Mouse (Mus musculus): Measurements from ENCODE around the gene Tyrobp. TPM values are rescaled to one million over a fixed set of nuclear protein-coding genes. Genes with fewer than 3 reads are reported as not detected.
A peak's percentile ranks its signal among the peaks of the same experiment; 100 is the strongest.

Tyrobp gene
- total and polyA plus RNA-seq, 2 experiments from 2014 or later = 14.5 to 44.2 TPM

DNA sequence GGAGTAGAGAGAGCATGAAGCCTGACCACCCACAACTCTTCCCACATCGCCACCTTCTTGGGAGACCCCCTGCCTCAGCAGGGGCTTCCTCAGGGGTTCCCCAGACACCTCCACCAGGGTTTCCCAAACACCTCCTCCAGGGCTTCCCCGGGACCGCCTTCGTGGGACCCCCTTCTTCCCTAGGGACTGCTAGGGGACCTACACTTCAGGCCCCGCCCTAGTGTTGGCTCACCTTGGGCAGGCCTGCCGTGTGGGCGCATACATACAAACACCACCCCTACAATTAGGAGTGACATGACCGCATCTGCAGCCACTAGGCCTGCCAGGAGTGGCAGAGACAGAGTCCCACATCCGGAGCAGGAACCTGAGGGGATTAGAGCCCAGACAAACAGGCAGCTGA lies 4.3 kb downstream of the Tyrobp start:
- 80% methylated on average over 9 of the region's 9 CpGs for WGBS
- Histone ChIP-seq H3K9ac (no peak overlapping the region), H3K9me3 (ENCODE audit: low read length) (no peaks in the 10 kb centered on the region), H3K4me1 (ENCODE audit: insufficient read depth) (no peaks in the 10 kb centered on the region; the same call in 1 of the 2 replicates), H3K36me3 (ENCODE audit: insufficient read depth) (no peaks in the 10 kb centered on the region), H3K4me2 (ENCODE audit: low read depth) (no peak overlapping the region), H3K27me3 (ENCODE audit: insufficient read depth, low read length) (no peaks in the 10 kb centered on the region), H3K4me3 (ENCODE audit: low read depth, low read length) (no peak overlapping the region), H3K27ac (ENCODE audit: low read depth, low read length) (no peak overlapping the region)
- DNase-seq (no peak), ATAC-seq (no peak)
- no peak for TF ChIP-seq CTCF (IDR thresholded peaks at IDR 0.05; ENCODE audit: low read depth)

DNA sequence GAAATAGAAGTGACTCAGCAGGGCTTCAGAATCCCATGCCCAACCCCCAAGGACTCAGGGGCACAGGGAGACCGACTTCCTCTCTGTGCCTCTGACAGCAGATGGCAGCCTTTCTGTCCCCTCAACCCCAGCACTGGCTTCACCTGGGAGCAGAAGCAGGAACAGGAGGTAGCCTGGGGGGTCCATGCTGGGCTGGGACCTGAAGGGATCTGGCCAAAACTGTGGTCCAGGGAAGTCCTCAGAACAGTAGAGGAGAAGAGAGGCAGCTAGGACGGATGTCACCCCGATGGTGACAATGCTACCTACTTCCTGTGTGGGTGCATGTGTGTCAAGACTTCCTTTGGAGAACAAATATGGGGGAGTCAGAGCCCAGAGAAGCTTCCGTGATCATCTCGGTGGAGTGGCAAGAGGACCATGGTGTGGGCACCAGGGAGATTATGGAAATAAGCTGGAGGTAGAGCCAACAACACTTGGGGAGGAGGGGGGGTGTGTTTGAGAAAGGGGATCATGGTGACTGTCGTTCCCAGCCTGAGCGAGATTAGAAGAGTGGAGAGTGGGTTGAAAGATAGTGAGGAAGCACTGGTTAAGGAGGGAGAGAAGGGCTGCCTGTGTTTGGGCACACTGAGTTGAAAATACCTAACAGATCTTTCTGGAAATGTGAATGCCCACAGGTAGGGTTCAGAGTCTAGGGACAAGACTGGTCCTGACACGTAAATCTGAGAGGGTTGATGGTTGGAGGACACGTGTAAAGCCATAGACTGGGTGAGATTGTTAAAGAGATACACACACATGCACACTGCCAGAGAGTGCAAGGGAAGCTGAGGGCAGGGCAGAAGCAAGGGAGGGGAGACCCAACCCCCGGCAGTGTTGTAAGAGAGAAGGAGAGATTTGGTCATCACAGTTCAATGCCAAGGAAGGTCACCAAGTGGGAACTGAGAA lies 6.3 kb downstream of the Tyrobp start, which contains the start of gene Hcst:
TSS of gene Hcst (minus strand) at position 294 of the 939 bp plus-strand sequence.
- no peak within 1 kb of the TSS for H3K9ac ChIP-seq
- no peak within 1 kb of the TSS for H3K27ac ChIP-seq (ENCODE audit: low read depth, low read length)
- H3K36me3 ChIP-seq (ENCODE audit: insufficient read depth) = no peaks in the 10 kb centered on the region; the same call in 1 of the 2 replicates
- no peak within 1 kb of the TSS for H3K4me3 ChIP-seq (ENCODE audit: low read depth, low read length)
- no peak within 1 kb of the TSS for H3K4me2 ChIP-seq (ENCODE audit: low read depth)
- ATAC-seq (no peak), DNase-seq (no peak)
- no peaks in the 10 kb centered on the region for H3K9me3 ChIP-seq (ENCODE audit: low read length)
- no peaks in the 10 kb centered on the region for H3K27me3 ChIP-seq (ENCODE audit: insufficient read depth, low read length)
- no peak for TF ChIP-seq CTCF (IDR thresholded peaks at IDR 0.05; ENCODE audit: low read depth)
- WGBS = 76% methylated on average over 10 of the region's 10 CpGs
- no peaks in the 10 kb centered on the region; the same call in 1 of the 2 replicates for H3K4me1 ChIP-seq (ENCODE audit: insufficient read depth)

DNA sequence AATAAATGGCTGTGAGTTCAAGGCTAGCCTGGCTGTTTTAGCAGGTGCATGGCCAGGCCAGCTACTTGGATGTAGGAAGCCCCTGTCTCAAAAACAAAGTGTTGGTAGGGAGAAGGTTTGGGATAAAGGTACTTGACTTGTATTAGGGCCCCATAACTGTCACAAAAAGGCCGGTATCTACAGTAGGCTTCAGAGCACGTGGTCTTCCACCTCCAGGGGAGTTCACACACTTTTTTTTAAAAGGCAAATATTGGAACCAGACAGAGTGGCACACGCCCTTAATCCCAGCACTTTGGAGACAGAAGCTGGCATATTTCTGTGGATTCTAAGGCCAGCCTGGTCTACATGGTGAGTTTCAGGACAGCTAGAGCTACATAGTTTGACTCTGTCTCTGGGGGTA lies 7.1 kb downstream of the Tyrobp start:
- ATAC-seq (no peak), DNase-seq (no peak)
- Histone ChIP-seq H3K4me2 (ENCODE audit: low read depth) (no peak overlapping the region), H3K27me3 (ENCODE audit: insufficient read depth, low read length) (no peaks in the 10 kb centered on the region), H3K4me3 (ENCODE audit: low read depth, low read length) (no peak overlapping the region), H3K9ac (no peak overlapping the region), H3K9me3 (ENCODE audit: low read length) (no peaks in the 10 kb centered on the region), H3K4me1 (ENCODE audit: insufficient read depth) (no peaks in the 10 kb centered on the region; the same call in 1 of the 2 replicates), H3K27ac (ENCODE audit: low read depth, low read length) (no peak overlapping the region), H3K36me3 (ENCODE audit: insufficient read depth) (peaks cover 7% of the 10 kb centered on the region)
- WGBS = 83% methylated on average over 3 of the region's 3 CpGs
- no peak for TF ChIP-seq CTCF (IDR thresholded peaks at IDR 0.05; ENCODE audit: low read depth)

DNA sequence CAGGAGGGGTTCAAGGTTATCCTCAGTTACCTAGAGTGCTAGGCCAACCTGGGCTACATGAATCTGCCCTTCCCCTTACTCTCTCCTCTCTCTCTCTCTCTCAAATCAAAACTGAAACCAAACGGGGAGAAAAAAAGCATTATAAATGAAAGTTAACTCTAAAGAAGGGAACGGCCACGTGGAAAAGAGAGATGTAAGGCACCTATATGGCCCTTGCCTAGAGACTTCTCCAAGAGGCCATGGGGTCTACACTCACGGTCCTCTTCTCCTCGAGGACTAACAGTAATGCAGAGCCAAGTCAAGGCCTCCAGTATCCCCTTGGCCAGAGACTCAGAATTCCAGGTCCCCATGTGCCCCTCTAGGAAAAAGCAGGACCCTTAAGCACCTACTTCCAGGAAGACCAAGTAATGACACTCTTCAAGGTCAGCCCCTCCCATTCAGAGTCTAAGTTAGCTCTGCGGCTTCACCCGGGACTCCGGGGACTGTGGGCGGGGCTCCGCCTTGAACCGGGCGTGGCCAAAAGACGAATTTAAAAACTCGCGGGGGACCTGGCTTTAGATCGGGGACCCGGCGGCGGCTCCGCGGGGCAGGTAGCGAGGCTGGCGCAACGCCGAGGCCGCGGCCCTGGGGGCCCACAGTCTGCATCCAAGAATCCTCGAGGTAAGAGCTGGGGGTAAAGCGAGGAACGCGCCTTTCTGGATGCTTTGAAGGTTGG lies 7.8 kb downstream of the Tyrobp start, which contains the start of gene Nfkbid:
TSS of gene Nfkbid (plus strand) at position 558 of the 715 bp plus-strand sequence.
- Histone ChIP-seq H3K9me3 (ENCODE audit: low read length) (no peaks in the 10 kb centered on the region), H3K9ac (peak within 1 kb of the TSS; percentile 53), H3K27ac (ENCODE audit: low read depth, low read length) (peak within 1 kb of the TSS; percentile 64), H3K27me3 (ENCODE audit: insufficient read depth, low read length) (no peaks in the 10 kb centered on the region), H3K36me3 (ENCODE audit: insufficient read depth) (peaks cover 12% of the 10 kb centered on the region), H3K4me1 (ENCODE audit: insufficient read depth) (no peaks in the 10 kb centered on the region; the same call in 1 of the 2 replicates), H3K4me2 (ENCODE audit: low read depth) (peak within 1 kb of the TSS; percentile 98), H3K4me3 (ENCODE audit: low read depth, low read length) (peak within 1 kb of the TSS; percentile 53)
- ATAC-seq (no peak), DNase-seq (peak; percentile 20)
- no peak for TF ChIP-seq CTCF (IDR thresholded peaks at IDR 0.05; ENCODE audit: low read depth)
- WGBS = 10% methylated on average over 31 of the region's 31 CpGs

DNA sequence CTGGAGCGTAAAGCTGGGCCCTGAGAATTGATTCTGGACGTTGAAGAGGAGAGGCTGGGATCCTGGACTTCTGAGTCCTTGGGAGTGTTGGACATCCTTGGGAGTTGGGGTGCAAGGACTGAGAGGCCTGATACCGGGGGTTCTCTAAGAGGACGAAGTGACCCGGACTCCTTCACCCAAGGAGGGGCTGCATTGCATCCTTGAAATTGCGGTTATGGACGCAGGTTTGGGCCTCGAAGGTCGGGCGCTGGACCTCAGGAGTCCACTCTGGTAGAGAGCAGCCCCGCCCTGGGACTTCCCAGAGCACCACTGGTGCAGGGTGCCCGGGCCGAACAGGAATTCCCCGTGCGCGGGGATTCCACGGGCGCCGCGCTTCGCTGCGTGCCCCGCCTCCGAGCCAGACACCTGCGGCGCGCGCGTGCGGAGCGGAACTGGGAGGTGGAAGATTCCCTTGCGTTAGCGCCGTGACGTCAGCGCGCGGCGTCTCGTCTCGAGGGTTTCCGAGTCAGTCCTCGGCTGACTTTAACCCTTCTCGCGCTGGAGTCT lies 8.4 kb downstream of the Tyrobp start:
- H3K9me3 ChIP-seq (ENCODE audit: low read length) = no peaks in the 10 kb centered on the region
- no peak for TF ChIP-seq CTCF (IDR thresholded peaks at IDR 0.05; ENCODE audit: low read depth)
- peaks cover 14% of the 10 kb centered on the region for H3K36me3 ChIP-seq (ENCODE audit: insufficient read depth)
- H3K4me2 ChIP-seq (ENCODE audit: low read depth) = peak overlapping the region; percentile 98
- peak; percentile 96 for DNase-seq
- no peaks in the 10 kb centered on the region; the same call in 1 of the 2 replicates for H3K4me1 ChIP-seq (ENCODE audit: insufficient read depth)
- peak overlapping the region; percentile 53 for H3K4me3 ChIP-seq (ENCODE audit: low read depth, low read length)
- no peaks in the 10 kb centered on the region for H3K27me3 ChIP-seq (ENCODE audit: insufficient read depth, low read length)
- H3K27ac ChIP-seq (ENCODE audit: low read depth, low read length) = 0 out of 2 replicates have a peak overlapping the region, but pooled peaks have one; percentile 64
- peak; percentile 96 for ATAC-seq
- WGBS = 0% methylated on average over 44 of the region's 45 CpGs
- H3K9ac ChIP-seq = peak overlapping the region; percentile 53

DNA sequence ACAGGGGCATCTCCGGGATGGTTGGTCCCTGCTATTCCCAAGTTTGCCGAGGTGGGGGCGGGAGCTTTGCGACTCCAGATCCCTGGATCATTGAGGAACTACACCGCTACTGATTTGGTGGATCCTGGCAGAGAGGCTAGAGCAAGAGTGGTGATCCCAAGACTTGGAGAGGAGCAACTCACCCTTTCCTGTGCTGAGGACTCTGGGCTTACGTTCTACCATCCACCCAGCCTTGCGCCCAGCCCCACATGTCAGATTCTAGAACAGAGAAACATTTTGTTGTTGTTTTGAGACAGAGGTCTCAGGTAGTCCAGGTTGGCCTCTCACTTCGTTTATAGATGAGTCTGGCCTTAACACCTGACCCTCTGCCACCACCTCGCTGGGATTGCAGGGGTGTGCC lies 9.0 kb downstream of the Tyrobp start:
- Histone ChIP-seq H3K4me1 (ENCODE audit: insufficient read depth) (no peaks in the 10 kb centered on the region; the same call in 1 of the 2 replicates), H3K9ac (peak overlapping the region; percentile 53), H3K36me3 (ENCODE audit: insufficient read depth) (peaks cover 15% of the 10 kb centered on the region), H3K27me3 (ENCODE audit: insufficient read depth, low read length) (no peaks in the 10 kb centered on the region), H3K27ac (ENCODE audit: low read depth, low read length) (peak overlapping the region; percentile 64), H3K4me2 (ENCODE audit: low read depth) (peak overlapping the region; percentile 98), H3K4me3 (ENCODE audit: low read depth, low read length) (peak overlapping the region; percentile 53), H3K9me3 (ENCODE audit: low read length) (no peaks in the 10 kb centered on the region)
- no peak for DNase-seq
- TF ChIP-seq CTCF (IDR thresholded peaks at IDR 0.05; ENCODE audit: low read depth) = 0 out of 2 replicates have a peak, but pooled peaks have one; percentile 7
- 12% methylated on average over 9 of the region's 9 CpGs for WGBS
- peak; percentile 74 for ATAC-seq

Measured in forebrain, postnatal 0 days (tissue).